Mouse (Mus musculus) cerebellum, adult (tissue): ENCODE data around the gene Fermt2.

ENCODE experiments used
- ATAC-seq: cut with Nextera tagmentation; 2 replicates; pipeline ENCODE4 v1.9.2; 2017; ENCODE audit warnings: mild to moderate bottlenecking, moderate library complexity, mixed read lengths; ENCODE audit not compliant: insufficient number of reproducible peaks, low FRiP score, low TSS enrichment

Gene Fermt2

DNA sequence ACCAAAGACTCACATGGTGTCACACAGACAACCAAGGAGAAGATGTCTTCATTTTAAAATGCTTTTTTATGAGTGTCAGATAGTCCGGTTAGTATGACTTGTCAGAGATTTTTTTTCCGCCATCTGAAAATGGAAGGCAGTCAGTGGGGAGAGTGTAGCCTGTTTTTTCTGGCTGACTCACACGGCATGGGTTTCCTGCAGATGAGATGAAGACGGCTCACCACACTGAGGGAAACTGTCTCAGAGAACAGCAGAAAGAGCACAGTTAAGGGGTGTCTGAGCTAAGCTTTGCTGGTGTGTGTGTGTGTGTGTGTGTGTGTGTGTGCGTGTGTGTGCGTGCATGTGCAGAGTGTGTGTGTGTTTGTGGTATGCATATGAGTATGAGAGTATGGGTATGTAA, 88.6 kb downstream of the Fermt2 start:
- ATAC-seq = no peak

DNA sequence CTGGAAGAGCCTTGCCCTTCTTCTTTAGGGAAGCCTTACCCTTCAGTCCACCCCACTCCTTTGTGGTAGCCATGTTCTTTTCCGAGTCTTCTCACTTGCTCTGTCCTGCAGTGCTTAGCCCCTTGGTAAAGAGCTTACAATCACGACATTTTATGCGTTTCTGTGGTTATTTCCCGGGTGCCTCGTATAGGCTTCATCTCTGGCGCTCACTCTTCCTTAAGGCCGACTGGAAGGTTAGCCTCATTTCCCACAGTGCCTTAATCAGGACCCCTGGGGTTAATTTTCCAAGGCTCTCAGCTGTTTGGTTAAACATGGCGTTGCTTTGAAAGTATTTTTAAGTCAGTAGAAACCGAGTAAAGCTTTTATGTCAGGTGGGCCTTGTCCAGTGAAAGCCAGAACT, 90.5 kb downstream of the Fermt2 start:
- ATAC-seq = no peak

DNA sequence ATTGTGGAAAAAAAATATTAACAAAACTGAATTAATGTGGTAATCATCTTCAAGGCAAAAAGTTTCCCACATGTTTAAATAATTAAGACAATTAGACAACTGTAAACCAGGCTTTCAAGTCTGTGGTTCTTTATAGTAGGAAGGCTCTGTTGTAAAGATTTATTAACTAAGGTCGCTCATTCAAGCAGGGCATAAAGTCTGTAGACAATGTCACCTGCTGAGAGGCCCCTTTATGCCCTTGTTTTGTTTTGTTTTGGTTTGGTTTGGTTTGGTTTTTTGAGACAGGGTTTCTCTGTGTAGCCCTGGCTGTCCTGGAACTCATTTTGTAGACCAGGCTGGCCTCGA, 91.0 kb downstream of the Fermt2 start:
- ATAC-seq = no peak

DNA sequence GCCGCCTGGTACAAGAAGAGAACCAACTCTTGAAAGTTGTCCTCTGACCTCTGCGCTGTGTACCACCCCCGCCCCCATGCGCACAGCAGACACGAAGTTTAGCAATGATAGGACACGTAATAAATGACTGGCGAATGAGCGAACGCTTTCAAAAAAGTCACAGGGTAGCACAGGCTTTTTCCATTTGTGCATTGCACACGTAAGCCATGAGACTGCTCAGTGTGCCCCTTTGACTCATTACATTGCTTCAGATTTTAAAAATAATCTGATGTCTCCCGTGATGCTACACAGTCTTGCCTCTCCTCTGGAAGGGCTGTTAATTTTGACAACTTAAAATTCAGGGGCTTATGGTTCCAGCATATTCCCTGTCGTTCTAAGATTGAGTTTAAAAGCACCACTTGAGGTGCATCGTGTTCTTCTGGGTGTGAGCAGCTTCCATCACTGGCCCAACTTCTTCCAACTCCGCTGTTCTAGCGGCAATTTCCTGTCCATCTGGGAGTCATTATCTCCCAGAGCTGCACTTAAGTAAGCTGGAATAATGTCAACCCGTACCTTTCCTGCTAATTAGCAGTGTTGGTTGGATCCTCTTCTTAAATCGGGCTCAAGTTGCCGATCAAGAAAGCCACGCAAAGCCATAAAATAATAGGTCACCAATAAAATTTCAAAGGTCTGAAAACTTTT, 91.5 kb downstream of the Fermt2 start:
- no peak for ATAC-seq

DNA sequence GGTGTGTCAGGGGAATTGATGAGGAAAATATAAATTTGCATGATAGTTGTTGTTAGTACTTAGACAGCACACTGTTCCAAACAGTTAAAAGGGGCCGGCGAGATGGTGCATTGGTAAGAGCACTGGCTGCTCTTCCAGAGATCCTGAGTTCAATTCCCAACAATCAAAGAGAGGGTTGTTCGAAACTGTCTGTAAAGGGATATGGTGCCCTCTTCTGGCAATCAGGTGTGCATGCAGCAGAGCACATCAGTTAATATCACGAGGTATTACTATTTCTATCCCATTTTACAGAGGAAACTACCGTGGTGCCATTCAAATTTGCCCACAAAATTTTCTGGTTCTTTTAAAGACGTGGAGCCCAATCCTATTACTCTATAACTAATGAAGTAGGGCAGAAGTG, 95.7 kb downstream of the Fermt2 start:
- no peak for ATAC-seq

DNA sequence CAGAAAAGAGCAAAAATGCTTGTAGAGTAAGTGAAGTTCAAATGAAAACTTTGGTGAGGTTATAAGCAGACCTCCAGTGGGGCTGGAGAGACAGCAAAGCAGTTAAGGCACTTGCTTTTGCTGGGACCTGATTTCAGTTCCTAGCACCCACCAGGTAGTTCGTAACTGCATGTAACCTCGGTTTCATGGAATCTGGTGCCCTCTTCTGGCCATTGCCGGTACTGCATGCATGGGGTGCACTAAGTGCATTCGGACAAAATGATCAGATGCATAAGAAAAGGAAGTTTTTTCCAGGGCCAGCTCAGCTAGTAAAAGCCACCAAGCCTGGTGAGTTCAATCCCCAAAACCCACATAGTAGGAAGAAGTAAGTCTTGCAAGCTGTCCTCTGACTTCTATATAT, 97.9 kb downstream of the Fermt2 start:
- ATAC-seq = no peak

DNA sequence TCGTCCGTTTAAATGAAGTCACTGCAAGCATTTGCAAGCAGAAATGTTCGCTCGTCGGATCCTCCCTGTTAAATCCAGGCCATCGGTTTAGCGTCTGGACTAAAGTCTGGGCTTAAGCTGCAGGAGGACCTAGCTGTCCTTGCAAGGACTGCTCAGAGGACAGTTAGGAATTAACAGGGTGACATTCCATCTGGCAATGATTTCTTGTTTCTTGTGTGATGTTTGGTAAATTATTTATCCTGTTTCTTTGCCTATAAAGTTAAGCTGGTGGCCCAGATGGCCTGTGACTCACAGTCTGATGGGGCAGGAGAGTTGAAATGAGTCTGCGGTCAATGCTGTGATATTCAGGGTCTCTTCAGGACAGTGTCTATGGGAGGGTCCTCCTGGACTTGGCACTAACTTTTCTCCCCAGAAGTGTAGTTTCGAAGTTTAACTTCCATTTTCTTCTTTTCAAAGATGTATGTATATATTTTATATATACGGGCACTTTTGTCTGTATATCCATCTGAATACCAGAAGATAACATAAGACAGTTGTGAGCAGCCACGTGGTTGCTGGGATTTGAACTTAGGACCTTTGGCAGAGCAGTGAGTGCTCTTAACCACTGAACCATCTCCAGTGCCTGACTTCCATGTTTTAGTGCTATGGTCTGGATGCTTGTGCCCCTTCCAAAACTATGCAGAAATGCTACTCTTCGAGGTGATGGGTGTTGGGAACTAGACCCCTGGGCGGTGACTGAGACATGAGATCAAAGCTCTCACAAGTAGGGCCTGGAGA, 99.7 kb downstream of the Fermt2 start:
- no peak for ATAC-seq

DNA sequence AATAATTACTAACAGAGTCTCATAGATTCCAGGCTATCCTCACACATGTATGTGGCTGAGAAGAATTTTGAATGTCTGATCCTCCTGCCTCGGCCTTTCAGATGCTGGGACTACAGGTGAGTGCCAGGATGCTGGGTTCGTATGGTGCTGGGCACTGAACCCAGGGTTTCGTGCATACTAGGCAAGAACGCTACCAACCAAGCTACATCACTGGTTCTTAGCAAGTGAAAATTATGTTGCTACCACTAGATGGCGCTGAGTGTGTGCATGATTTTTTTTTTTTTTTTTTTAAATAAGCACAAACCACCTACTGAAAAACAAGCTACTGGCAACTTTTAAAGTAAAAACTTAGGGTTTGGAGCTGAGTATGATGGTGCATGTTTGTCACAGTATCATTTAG, 106.7 kb downstream of the Fermt2 start:
- ATAC-seq = peak; percentile 78; the same call in 1 of the 2 replicates

DNA sequence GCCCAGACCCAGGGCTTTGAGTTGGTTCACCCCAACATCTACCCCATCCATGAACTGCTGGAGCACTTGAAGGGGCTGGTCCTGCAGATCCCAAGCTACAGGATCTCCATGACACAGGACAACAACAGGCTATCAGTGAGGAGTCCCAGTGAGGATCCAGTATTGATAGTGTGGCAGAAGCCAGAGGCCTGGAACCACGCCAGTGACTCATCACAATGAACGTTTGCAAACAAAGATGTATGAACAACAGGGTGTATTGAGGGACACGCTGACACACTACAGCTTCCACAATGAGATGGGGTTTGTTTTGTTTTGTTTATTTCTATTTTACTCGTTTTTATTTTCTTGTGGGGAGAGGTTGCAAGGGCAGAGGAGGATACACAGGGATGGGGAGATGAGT, 107.5 kb downstream of the Fermt2 start:
- no peak for ATAC-seq

DNA sequence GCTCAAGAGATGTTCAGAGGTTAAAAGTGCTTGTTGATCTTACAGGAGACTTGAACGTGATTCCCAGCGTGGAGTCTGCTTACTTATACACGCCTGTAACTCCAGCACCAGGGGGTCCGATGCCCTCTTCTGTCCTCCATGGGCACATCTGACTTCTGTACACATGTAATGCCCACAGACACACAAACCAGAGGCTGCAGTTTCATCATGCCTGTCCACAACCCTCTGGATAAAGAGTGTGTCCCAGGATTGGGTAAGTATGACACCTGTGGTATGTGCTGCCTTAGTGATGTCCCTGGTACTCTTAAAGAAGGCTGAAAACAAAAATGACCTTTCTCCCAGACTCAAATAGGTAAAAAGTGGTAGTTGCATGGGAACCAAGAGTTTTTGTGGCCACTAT, 110.6 kb downstream of the Fermt2 start:
- ATAC-seq = no peak

DNA sequence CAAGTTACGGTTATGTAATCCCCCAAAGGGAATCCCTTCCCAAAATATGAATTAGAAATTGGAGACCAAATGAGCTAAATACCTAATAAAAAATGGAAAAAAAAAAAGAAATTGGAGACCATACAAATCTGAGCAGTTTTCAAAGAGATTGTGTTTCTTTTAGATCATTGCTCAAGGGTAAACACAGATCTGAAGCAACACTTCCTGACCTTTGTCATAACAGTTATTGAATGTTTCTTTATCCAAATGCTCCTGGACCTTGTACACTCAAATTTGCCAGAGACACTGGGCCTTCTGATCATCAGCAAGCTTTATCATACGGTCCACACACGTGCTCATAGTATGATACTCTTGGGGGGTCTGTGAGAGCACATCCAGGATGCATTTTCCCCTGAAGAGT, 111.4 kb downstream of the Fermt2 start:
- no peak for ATAC-seq

DNA sequence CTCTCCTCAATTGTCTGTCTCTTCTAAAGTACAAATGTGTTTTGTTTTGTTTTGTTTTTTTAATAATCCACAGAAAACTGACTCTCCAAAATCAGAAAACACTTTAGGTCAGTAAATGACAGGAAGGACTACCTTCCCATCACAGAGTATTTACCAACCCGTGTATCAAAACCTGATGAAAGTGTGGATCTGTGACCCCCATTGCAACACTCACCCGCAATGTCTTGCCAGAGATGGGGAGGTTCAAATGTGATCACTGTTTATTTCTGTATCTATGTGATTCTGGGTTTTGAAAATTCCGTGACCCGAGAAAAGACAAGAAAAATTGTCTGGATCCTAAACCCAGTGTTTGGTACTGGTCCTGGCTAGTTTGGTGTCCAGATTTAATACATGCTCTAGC, 113.7 kb downstream of the Fermt2 start:
- ATAC-seq = no peak
